Mouse (Mus musculus) lung, postnatal 0 days (tissue): ENCODE results near the gene Gm3402. TPM values are rescaled to one million over a fixed set of nuclear protein-coding genes. Genes with fewer than 3 reads are reported as not detected.
A peak's percentile ranks its signal among the peaks of the same experiment; 100 is the strongest.
"Not testable (repeated sequence)": the region's sequence is repeated elsewhere in the genome, so short reads cannot be mapped to it uniquely, and the experiment has no call there.

ENCODE experiments used
- ATAC-seq: fragments of 200-750 bp; cut with Nextera tagmentation; 2 replicates; pipeline ENCODE4 v1.8.0; 2017; ENCODE audit warnings: moderate library complexity
- DNase-seq: peaks from one replicate; pipeline ENCODE4 v3.0.0-alpha.2; 2016; ENCODE audit warnings: low spot score
- H3K27ac ChIP-seq: fragments of 300-500 bp; sonication (generic); 2 replicates; pipeline ENCODE4 v1.5.1; 2014; ENCODE audit warnings: antibody characterized with exemption, mild to moderate bottlenecking, low read length, mixed read lengths
- H3K27me3 ChIP-seq: fragments of 300-500 bp; sonication (generic); replicated peaks from 2 replicates; pipeline ENCODE4 v1.6.1; 2014; ENCODE audit warnings: low read length, mixed read lengths; ENCODE audit not compliant: insufficient read depth
- H3K36me3 ChIP-seq: fragments of 300-500 bp; sonication (generic); 2 replicates; pipeline ENCODE4 v1.6.1; 2014; ENCODE audit warnings: low read length, mixed read lengths; ENCODE audit not compliant: insufficient read depth
- H3K4me1 ChIP-seq: fragments of 300-500 bp; sonication (generic); 2 replicates; pipeline ENCODE4 v1.6.1; 2014; ENCODE audit warnings: antibody characterized with exemption, low read depth, low read length, mixed read lengths; ENCODE audit not compliant: insufficient read depth
- H3K4me2 ChIP-seq: fragments of 300-500 bp; sonication (generic); replicated peaks from 2 replicates; pipeline ENCODE4 v1.6.1; 2014; ENCODE audit warnings: low read depth, mild to moderate bottlenecking, low read length, moderate library complexity, mixed read lengths
- H3K4me3 ChIP-seq: fragments of 300-500 bp; sonication (generic); 2 replicates; pipeline ENCODE4 v1.5.1; 2014; ENCODE audit warnings: low read depth, low read length
- H3K9ac ChIP-seq: fragments of 300-500 bp; sonication (generic); replicated peaks from 2 replicates; pipeline ENCODE4 v1.6.1; 2014; ENCODE audit warnings: low read depth, mild to moderate bottlenecking
- H3K9me3 ChIP-seq: fragments of 300-500 bp; sonication (generic); 2 replicates; pipeline ENCODE4 v1.6.1; 2016; ENCODE audit warnings: low read length, mixed read lengths
- CTCF ChIP-seq: IDR thresholded peaks from 2 replicates; pipeline ENCODE4 v1.5.1; 2016; ENCODE audit warnings: antibody characterized with exemption, mild to moderate bottlenecking
- EP300 ChIP-seq: IDR thresholded peaks from 2 replicates; pipeline ENCODE4 v1.6.1; 2016; ENCODE audit warnings: antibody characterized with exemption, mild to moderate bottlenecking, control low read depth
- WGBS: fragments of 180-500 bp; shearing (Covaris S2); extraction: QIAGEN DNeasy Blood & Tissue Kit; methylation state at CpG from one replicate; pipeline ENCODE4 v1.1.7; 2014; 5-methylcytosine and 5-hydroxymethylcytosine counted together
- polyA plus RNA-seq: library from polyadenylated mRNA; unstranded; fragments of >200 nt; fragmentation: Nextera tagmentation; extraction: Ambion mirVana; gene quantifications from 2 replicates; pipeline ENCODE4 v1.2.1, GENCODE M21; 2015

Gene Gm3402
- polyA plus RNA-seq, result not detected in 2 replicates

- WGBS, result no CpG with 5 or more reads among the region's 5 CpGs
- H3K9ac ChIP-seq, result not testable (repeated sequence)
Observed at GRCm38 (mm10) chr5:146513823-146514222, at the start of gene Gm3402. Gene Gm3402 (plus strand): TSS chr5:146514123.

GRCm38 (mm10) chr5:146466663-146467062 lies 47.3 kb upstream of the Gm3402 start:
- ATAC-seq, result no peak
- no peak overlapping the region for H3K9ac ChIP-seq
- H3K36me3 ChIP-seq, result no peaks in the 10 kb centered on the region
- H3K4me2 ChIP-seq, result no peak overlapping the region
- TF ChIP-seq CTCF, result no peak
- TF ChIP-seq EP300, result no peak
- no peaks in the 10 kb centered on the region for H3K9me3 ChIP-seq
- H3K27ac ChIP-seq, result no peak overlapping the region
- no peak for DNase-seq
- H3K4me3 ChIP-seq, result no peak overlapping the region
- 89% methylated on average over 19 of the region's 19 CpGs for WGBS
- no peaks in the 10 kb centered on the region for H3K4me1 ChIP-seq
- no peaks in the 10 kb centered on the region for H3K27me3 ChIP-seq

More at GRCm38 (mm10) chr5:146513823-146514222, at the start of gene Gm3402:
- not testable (repeated sequence) for ATAC-seq, DNase-seq, H3K9me3 ChIP-seq, H3K4me3 ChIP-seq, H3K36me3 ChIP-seq, H3K27me3 ChIP-seq, H3K4me1 ChIP-seq, H3K4me2 ChIP-seq, H3K27ac ChIP-seq

GRCm38 (mm10) chr5:146468311-146468710 lies 45.6 kb upstream of the Gm3402 start:
- 91% methylated on average over 9 of the region's 9 CpGs for WGBS
- DNase-seq (no peak), ATAC-seq (no peak)
- Histone ChIP-seq H3K27me3 (no peaks in the 10 kb centered on the region), H3K4me3 (no peak overlapping the region), H3K9me3 (no peaks in the 10 kb centered on the region), H3K36me3 (no peaks in the 10 kb centered on the region), H3K4me1 (no peaks in the 10 kb centered on the region), H3K27ac (no peak overlapping the region), H3K9ac (no peak overlapping the region), H3K4me2 (no peak overlapping the region)
- TF ChIP-seq CTCF (no peak), EP300 (no peak)

GRCm38 (mm10) chr5:146470821-146471220 lies 43.1 kb upstream of the Gm3402 start:
- DNase-seq (no peak), ATAC-seq (no peak)
- Histone ChIP-seq H3K9me3 (no peaks in the 10 kb centered on the region), H3K4me1 (no peaks in the 10 kb centered on the region), H3K27ac (no peak overlapping the region), H3K36me3 (no peaks in the 10 kb centered on the region), H3K4me2 (no peak overlapping the region), H3K9ac (no peak overlapping the region), H3K27me3 (no peaks in the 10 kb centered on the region), H3K4me3 (no peak overlapping the region)
- TF ChIP-seq CTCF, result no peak
- TF ChIP-seq EP300, result no peak
- 81% methylated on average over 9 of the region's 9 CpGs for WGBS

GRCm38 (mm10) chr5:146471311-146471710 lies 42.6 kb upstream of the Gm3402 start:
- no peak for ATAC-seq

GRCm38 (mm10) chr5:146471821-146472220 lies 42.1 kb upstream of the Gm3402 start:
- DNase-seq, result no peak
- TF ChIP-seq CTCF, result no peak
- no peak for TF ChIP-seq EP300
- H3K9me3 ChIP-seq, result no peaks in the 10 kb centered on the region
- H3K9ac ChIP-seq, result no peak overlapping the region
- H3K4me3 ChIP-seq, result no peak overlapping the region
- H3K36me3 ChIP-seq, result no peaks in the 10 kb centered on the region
- no peak overlapping the region for H3K27ac ChIP-seq
- no peaks in the 10 kb centered on the region for H3K27me3 ChIP-seq
- no peak for ATAC-seq
- H3K4me2 ChIP-seq, result no peak overlapping the region
- WGBS, result 88% methylated on average over 12 of the region's 12 CpGs
- H3K4me1 ChIP-seq, result no peaks in the 10 kb centered on the region

More at GRCm38 (mm10) chr5:146471311-146471710, 42.6 kb upstream of the Gm3402 start:
- Histone ChIP-seq H3K4me2 (no peak overlapping the region), H3K9ac (no peak overlapping the region), H3K27ac (no peak overlapping the region), H3K27me3 (no peaks in the 10 kb centered on the region), H3K4me1 (no peaks in the 10 kb centered on the region), H3K9me3 (no peaks in the 10 kb centered on the region), H3K4me3 (no peak overlapping the region), H3K36me3 (no peaks in the 10 kb centered on the region)
- DNase-seq, result no peak
- 64% methylated on average over 5 of the region's 5 CpGs for WGBS
- no peak for TF ChIP-seq EP300
- TF ChIP-seq CTCF, result no peak

- H3K4me1 ChIP-seq, H3K9me3 ChIP-seq, H3K9ac ChIP-seq, H3K36me3 ChIP-seq, H3K4me3 ChIP-seq, H3K4me2 ChIP-seq, DNase-seq, H3K27me3 ChIP-seq, ATAC-seq, H3K27ac ChIP-seq: not testable (repeated sequence)
- 3% methylated on average over 4 of the region's 4 CpGs for WGBS
- peak; percentile 64 for TF ChIP-seq CTCF
Observed at GRCm38 (mm10) chr5:146479564-146479963, 34.4 kb upstream of the Gm3402 start.

- 60% methylated on average over 1 of the region's 3 CpGs for WGBS
- not testable (repeated sequence) for H3K4me2 ChIP-seq, H3K27me3 ChIP-seq, H3K9me3 ChIP-seq, DNase-seq, H3K4me1 ChIP-seq, H3K9ac ChIP-seq, H3K36me3 ChIP-seq, H3K4me3 ChIP-seq, H3K27ac ChIP-seq, ATAC-seq
Observed at GRCm38 (mm10) chr5:146481665-146482064, 32.3 kb upstream of the Gm3402 start, which contains the start of gene Gm6408. Gene Gm6408 (plus strand): TSS chr5:146481965.
